Mouse (Mus musculus): ENCODE data around the gene Erbb3. TPM values are rescaled to one million over a fixed set of nuclear protein-coding genes. Genes with fewer than 3 reads are reported as not detected.
"Not testable (repeated sequence)": the region's sequence is repeated elsewhere in the genome, so short reads cannot be mapped to it uniquely, and the experiment has no call there.

The Erbb3 gene
- total RNA-seq (2022): 1 to 10 TPM; 7.8 to 8.3 (median 8.2) TPM

GRCm38 (mm10) chr10:128589464-128590192 is at the start of gene Erbb3:
Erbb3 (minus strand) TSS chr10:128589652.
- no peak for DNase-seq (ENCODE audit: low spot score in 2 of 2)

- DNase-seq (ENCODE audit: low spot score in 2 of 2): no peak
Measured at GRCm38 (mm10) chr10:128637011-128637410, 47.6 kb upstream of the Erbb3 start.

- no peak for DNase-seq (ENCODE audit: low spot score in 2 of 2)
Measured at GRCm38 (mm10) chr10:128636561-128636960, 47.1 kb upstream of the Erbb3 start.

- no peak for DNase-seq (ENCODE audit: low spot score in 2 of 2)
Measured at GRCm38 (mm10) chr10:128635697-128636096, 46.2 kb upstream of the Erbb3 start.

- DNase-seq (ENCODE audit: low spot score in 2 of 2): no peak
Measured at GRCm38 (mm10) chr10:128631571-128631970, 42.1 kb upstream of the Erbb3 start.

GRCm38 (mm10) chr10:128630306-128630705 is 40.9 kb upstream of the Erbb3 start:
- DNase-seq (ENCODE audit: low spot score in 2 of 2): not testable (repeated sequence)

GRCm38 (mm10) chr10:128629746-128630145 is 40.3 kb upstream of the Erbb3 start:
- DNase-seq (ENCODE audit: low spot score in 2 of 2): no peak

GRCm38 (mm10) chr10:128627398-128628317 is 38.2 kb upstream of the Erbb3 start:
- DNase-seq (ENCODE audit: low spot score in 2 of 2): no peak

- DNase-seq (ENCODE audit: low spot score in 2 of 2): peak; percentile 76 to 96
Measured at GRCm38 (mm10) chr10:128626311-128627310, 37.2 kb upstream of the Erbb3 start, which contains the start of gene Rps26. Rps26 (minus strand) TSS chr10:128626747.

- no peak for DNase-seq (ENCODE audit: low spot score in 2 of 2)
Measured at GRCm38 (mm10) chr10:128625287-128625894, 35.9 kb upstream of the Erbb3 start.

GRCm38 (mm10) chr10:128623106-128623613 is 33.7 kb upstream of the Erbb3 start:
- DNase-seq (ENCODE audit: low spot score in 2 of 2): not testable (repeated sequence)

GRCm38 (mm10) chr10:128622702-128623101 is 33.2 kb upstream of the Erbb3 start:
- no peak for DNase-seq (ENCODE audit: low spot score in 2 of 2)

GRCm38 (mm10) chr10:128621986-128622520 is 32.6 kb upstream of the Erbb3 start:
- DNase-seq (ENCODE audit: low spot score in 2 of 2): no peak

GRCm38 (mm10) chr10:128620241-128620640 is 30.8 kb upstream of the Erbb3 start:
- DNase-seq (ENCODE audit: low spot score in 2 of 2): no peak

- not testable (repeated sequence) for DNase-seq (ENCODE audit: low spot score in 2 of 2)
Measured at GRCm38 (mm10) chr10:128619148-128619547, 29.7 kb upstream of the Erbb3 start.

GRCm38 (mm10) chr10:128618570-128618969 is 29.1 kb upstream of the Erbb3 start:
- DNase-seq (ENCODE audit: low spot score in 2 of 2): no peak

- DNase-seq (ENCODE audit: low spot score in 2 of 2): not testable (repeated sequence)
Measured at GRCm38 (mm10) chr10:128615798-128616448, 26.5 kb upstream of the Erbb3 start.

GRCm38 (mm10) chr10:128614934-128615333 is 25.5 kb upstream of the Erbb3 start:
- no peak for DNase-seq (ENCODE audit: low spot score in 2 of 2)

GRCm38 (mm10) chr10:128613820-128614219 is 24.4 kb upstream of the Erbb3 start:
- not testable (repeated sequence) for DNase-seq (ENCODE audit: low spot score in 2 of 2)

GRCm38 (mm10) chr10:128613154-128613440 is 23.6 kb upstream of the Erbb3 start:
- no peak for DNase-seq (ENCODE audit: low spot score in 2 of 2)
